Mouse (Mus musculus) MEL (cell line): ENCODE data around the gene Ssu2. TPM values are rescaled to one million over a fixed set of nuclear protein-coding genes. Genes with fewer than 3 reads are reported as not detected.

Source experiments
- DNase-seq: peaks from one replicate; pipeline ENCODE4 v3.0.0; 2011; ENCODE audit warnings: low read depth, low spot score
- H3K27ac ChIP-seq: 2 replicates; pipeline ENCODE4 v1.5.1; 2012; ENCODE audit warnings: low read depth, mild to moderate bottlenecking, control low read depth, low read length, moderate library complexity; ENCODE audit not compliant: control insufficient read depth
- H3K27me3 ChIP-seq, 2 experiments: fragments of 150-350 bp in 1 of 2; sonication (generic) in 1 of 2; 2 replicates each; pipeline ENCODE4 v1.6.1; 2012; ENCODE audit warnings: low read length in 2 of 2, mild to moderate bottlenecking in 2 of 2, improper control_type of control experiment in 1 of 2, moderate library complexity in 1 of 2; ENCODE audit not compliant: insufficient read depth in 2 of 2, control insufficient read depth in 1 of 2
- H3K36me3 ChIP-seq, 2 experiments: 2 replicates each; pipeline ENCODE4 v1.6.1; 2012 to 2014; ENCODE audit warnings: low read length in 2 of 2, improper control_type of control experiment in 1 of 2, inconsistent platforms in 1 of 2, mild to moderate bottlenecking in 1 of 2; ENCODE audit not compliant: insufficient read depth in 2 of 2, control insufficient read depth in 1 of 2
- H3K4me1 ChIP-seq, 2 experiments: fragments of 150-350 bp in 1 of 2; sonication (generic) in 1 of 2; 2 replicates each; pipeline ENCODE4 v1.6.1; 2012; ENCODE audit warnings: low read length in 2 of 2, improper control_type of control experiment in 1 of 2, mild to moderate bottlenecking in 1 of 2; ENCODE audit not compliant: insufficient read depth in 2 of 2, control insufficient read depth in 1 of 2
- H3K4me3 ChIP-seq, 2 experiments: fragments of 150-350 bp in 1 of 2; sonication (generic) in 1 of 2; 2 replicates each; pipeline ENCODE4 v1.5.1; 2012; ENCODE audit warnings: low read depth in 2 of 2, low read length in 2 of 2, mild to moderate bottlenecking in 2 of 2, moderate library complexity in 2 of 2, control low read depth in 1 of 2, improper control_type of control experiment in 1 of 2; ENCODE audit not compliant: control insufficient read depth in 1 of 2, insufficient read depth in 1 of 2
- H3K79me2 ChIP-seq: 2 replicates; pipeline ENCODE4 v1.6.1; 2012; ENCODE audit warnings: mild to moderate bottlenecking, low read length, moderate library complexity; ENCODE audit not compliant: control insufficient read depth, poor library complexity, insufficient read depth
- H3K9ac ChIP-seq: 2 replicates; pipeline ENCODE4 v1.6.1; 2012; ENCODE audit warnings: low read depth, mild to moderate bottlenecking, control low read depth, low read length, moderate library complexity; ENCODE audit not compliant: control insufficient read depth, poor library complexity, severe bottlenecking
- H3K9me3 ChIP-seq: fragments of 150-350 bp; sonication (generic); replicated peaks from 2 replicates; pipeline ENCODE4 v1.6.1; 2012; ENCODE audit warnings: mild to moderate bottlenecking, low read length, improper control_type of control experiment, moderate library complexity; ENCODE audit not compliant: insufficient read depth
- CTCF ChIP-seq, 3 experiments: IDR thresholded peaks in 2 of 3; conservative IDR thresholded peaks in 1 of 3; 2 replicates each; pipeline ENCODE4 v1.5.1; 2011 to 2012; ENCODE audit warnings: low read length in 3 of 3, low read depth in 2 of 3, mild to moderate bottlenecking in 2 of 3, improper control_type of control experiment in 1 of 3, inconsistent platforms in 1 of 3, mixed read lengths in 1 of 3, moderate library complexity in 1 of 3; ENCODE audit not compliant: control insufficient read depth in 1 of 3, insufficient read depth in 1 of 3, poor library complexity in 1 of 3, severe bottlenecking in 1 of 3
- E2F4 ChIP-seq: IDR thresholded peaks from 2 replicates; pipeline ENCODE4 v1.6.1; 2011; ENCODE audit warnings: low read depth, low read length, improper control_type of control experiment, borderline replicate concordance
- EP300 ChIP-seq, 2 experiments: IDR thresholded peaks; 2 replicates each; pipeline ENCODE4 v1.6.1; 2011; ENCODE audit warnings: improper control_type of control experiment in 2 of 2, low read length in 2 of 2, low read depth in 1 of 2, mild to moderate bottlenecking in 1 of 2
- ETS1 ChIP-seq: IDR thresholded peaks from 2 replicates; pipeline ENCODE4 v1.6.1; 2012; ENCODE audit warnings: low read depth, mild to moderate bottlenecking, inconsistent platforms, low read length, improper control_type of control experiment, moderate library complexity
- GABPA ChIP-seq: IDR thresholded peaks from 2 replicates; pipeline ENCODE4 v1.6.1; 2012; ENCODE audit warnings: low read depth, mild to moderate bottlenecking, inconsistent platforms, low read length, improper control_type of control experiment, moderate library complexity
- GATA1 ChIP-seq: IDR thresholded peaks from 2 replicates; pipeline ENCODE4 v1.6.1; 2011; ENCODE audit warnings: low read depth, low read length, improper control_type of control experiment
- HCFC1 ChIP-seq: IDR thresholded peaks from 2 replicates; pipeline ENCODE4 v1.6.1; 2012; ENCODE audit warnings: low read depth, mild to moderate bottlenecking, inconsistent platforms, low read length, improper control_type of control experiment, moderate library complexity
- JUND ChIP-seq: IDR thresholded peaks from 2 replicates; pipeline ENCODE4 v1.6.1; 2011; ENCODE audit warnings: low read depth, mild to moderate bottlenecking, improper control_type of control experiment, low read length
- MAFK ChIP-seq: IDR thresholded peaks from 2 replicates; pipeline ENCODE4 v1.6.1; 2011; ENCODE audit warnings: low read depth, mild to moderate bottlenecking, low read length, improper control_type of control experiment, borderline replicate concordance
- MAZ ChIP-seq: IDR thresholded peaks from 2 replicates; pipeline ENCODE4 v1.6.1; 2012; ENCODE audit warnings: low read depth, mild to moderate bottlenecking, inconsistent platforms, low read length, improper control_type of control experiment
- MXI1 ChIP-seq: IDR thresholded peaks from 2 replicates; pipeline ENCODE4 v1.6.1; 2011; ENCODE audit warnings: mild to moderate bottlenecking, low read depth, low read length, improper control_type of control experiment
- MYB ChIP-seq: IDR thresholded peaks from 2 replicates; pipeline ENCODE4 v1.6.1; 2011; ENCODE audit warnings: mild to moderate bottlenecking, low read depth, low read length, improper control_type of control experiment
- SIN3A ChIP-seq: IDR thresholded peaks from 2 replicates; pipeline ENCODE4 v1.6.1; 2012; ENCODE audit warnings: low read length, improper control_type of control experiment, inconsistent platforms
- SMC3 ChIP-seq: IDR thresholded peaks from 2 replicates; pipeline ENCODE4 v1.6.1; 2011; ENCODE audit warnings: low read depth, low read length, improper control_type of control experiment
- TCF12 ChIP-seq: IDR thresholded peaks from 2 replicates; pipeline ENCODE4 v1.6.1; 2014; ENCODE audit warnings: low read depth, mild to moderate bottlenecking, inconsistent platforms, low read length, improper control_type of control experiment, moderate library complexity
- UBTF ChIP-seq: IDR thresholded peaks from 2 replicates; pipeline ENCODE4 v1.6.1; 2012; ENCODE audit warnings: low read depth, mild to moderate bottlenecking, inconsistent platforms, low read length, improper control_type of control experiment, moderate library complexity, borderline replicate concordance; ENCODE audit not compliant: insufficient read depth
- ZC3H11A ChIP-seq: IDR thresholded peaks from 2 replicates; pipeline ENCODE4 v1.6.1; 2012; ENCODE audit warnings: low read depth, mild to moderate bottlenecking, inconsistent platforms, low read length, improper control_type of control experiment
- ZKSCAN1 ChIP-seq: IDR thresholded peaks from 2 replicates; pipeline ENCODE4 v1.6.1; 2012; ENCODE audit warnings: low read depth, mild to moderate bottlenecking, inconsistent platforms, low read length, improper control_type of control experiment, moderate library complexity
- polyA plus RNA-seq, 2 experiments: library from polyadenylated mRNA; stranded (reverse) in 1 of 2; unstranded in 1 of 2; fragments of >175 nt in 1 of 2; fragments of >200 nt in 1 of 2; gene quantifications; 2 replicates each; pipeline versions ENCODE4 v1.2.1 to v1.2.4; 2012; ENCODE audit warnings: low replicate concordance in 2 of 2, low read depth in 1 of 2; ENCODE audit not compliant: insufficient read length in 2 of 2, insufficient read depth in 1 of 2, missing spikeins in 1 of 2
- total RNA-seq: library from RNA; depleted of rRNA; stranded (reverse); fragments of 300-350 nt; gene quantifications from 2 replicates; pipeline ENCODE4 v1.2.3, GENCODE M21; 2012

Ssu2 gene
- total and polyA plus RNA-seq, 3 experiments, result not detected

GRCm38 (mm10) chr6:112319449-112319848, 68.4 kb downstream of the Ssu2 start:
- H3K27ac ChIP-seq, result no peak overlapping the region
- no peak overlapping the region for H3K4me3 ChIP-seq
- no peak overlapping the region for H3K9ac ChIP-seq
- no peaks in the 10 kb centered on the region for H3K9me3 ChIP-seq
- H3K79me2 ChIP-seq, result no peaks in the 10 kb centered on the region
- DNase-seq, result no peak
- TF ChIP-seq MAZ, result no peak
- no peak for TF ChIP-seq CTCF (IDR thresholded peaks at IDR 0.05 in 2 of 3, conservative IDR thresholded peaks at IDR 0.05 in 1 of 3; ENCODE audit: control insufficient read depth in 1 of 3, insufficient read depth in 1 of 3, low read depth in 2 of 3, low read length in 3 of 3, poor library complexity in 1 of 3, severe bottlenecking in 1 of 3)
- TF ChIP-seq ZC3H11A, result no peak
- H3K4me1 ChIP-seq, result no peaks in the 10 kb centered on the region
- no peaks in the 10 kb centered on the region for H3K27me3 ChIP-seq
- H3K36me3 ChIP-seq, result no peaks in the 10 kb centered on the region

DNA sequence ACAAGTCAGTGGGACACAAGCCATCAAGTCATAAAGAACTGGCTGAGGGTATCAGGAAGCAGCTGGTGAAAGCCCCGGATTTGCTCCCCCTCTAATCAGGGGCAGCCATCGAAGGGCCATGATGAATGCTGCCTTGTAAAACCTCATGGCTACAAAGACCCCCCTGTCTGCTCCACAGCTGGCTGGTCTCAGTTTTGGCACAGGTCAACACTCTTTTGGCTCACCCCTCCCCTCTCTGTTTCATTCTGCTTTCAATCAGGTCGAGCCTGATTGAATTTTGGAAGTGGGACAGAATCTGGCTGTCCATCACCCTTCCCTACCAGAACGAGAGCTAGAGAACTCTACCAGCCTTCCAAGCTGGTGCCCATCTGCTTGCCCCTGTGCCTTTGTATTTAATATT, 76.4 kb downstream of the Ssu2 start:
- H3K27me3 ChIP-seq, result no peaks in the 10 kb centered on the region

DNA sequence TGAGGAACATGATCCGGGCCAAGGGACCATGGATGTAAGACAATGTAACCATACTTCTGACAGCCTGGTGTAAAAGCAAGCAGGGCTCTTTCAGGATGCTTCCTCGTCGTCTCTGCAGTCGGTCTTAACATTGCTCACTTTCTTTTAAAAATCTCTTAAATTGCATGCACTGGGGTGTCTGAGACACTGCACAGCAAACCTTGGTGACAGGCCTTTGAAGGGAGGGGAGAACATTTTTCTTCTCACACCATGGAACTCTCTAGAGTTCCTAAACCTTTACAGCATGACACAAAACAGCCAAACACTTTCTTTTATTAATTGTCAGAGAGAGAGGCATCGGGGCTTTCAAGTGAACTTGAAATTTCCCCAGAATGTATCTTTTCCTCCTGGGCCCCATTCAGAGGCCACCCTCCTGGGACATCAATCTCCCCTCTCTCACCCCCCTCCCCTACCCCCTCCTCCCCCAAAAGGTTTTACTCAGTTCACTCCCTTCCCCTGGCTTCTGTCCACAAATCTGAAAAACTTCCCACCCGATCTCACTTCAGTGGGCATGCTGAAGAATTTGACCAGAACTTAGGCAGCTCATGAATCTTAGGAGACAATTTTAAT, 78.4 kb downstream of the Ssu2 start:
- H3K27me3 ChIP-seq, result no peaks in the 10 kb centered on the region
- TF ChIP-seq MXI1, result no peak
- no peak for TF ChIP-seq HCFC1
- TF ChIP-seq MAZ, result no peak
- TF ChIP-seq UBTF, result no peak
- TF ChIP-seq GABPA, result no peak
- no peak for TF ChIP-seq E2F4
- no peak for TF ChIP-seq SMC3
- no peak for TF ChIP-seq GATA1
- TF ChIP-seq MYB, result no peak
- TF ChIP-seq MAFK, result no peak
- no peak for TF ChIP-seq JUND
- TF ChIP-seq SIN3A, result no peak
- no peak for TF ChIP-seq EP300 (IDR thresholded peaks at IDR 0.05; ENCODE audit: low read depth in 1 of 2, low read length in 2 of 2)
- TF ChIP-seq ETS1, result no peak
- TF ChIP-seq ZKSCAN1, result no peak
- no peak for TF ChIP-seq CTCF (IDR thresholded peaks at IDR 0.05 in 2 of 3, conservative IDR thresholded peaks at IDR 0.05 in 1 of 3; ENCODE audit: control insufficient read depth in 1 of 3, insufficient read depth in 1 of 3, low read depth in 2 of 3, low read length in 3 of 3, poor library complexity in 1 of 3, severe bottlenecking in 1 of 3)
- no peak for TF ChIP-seq TCF12
- H3K36me3 ChIP-seq, result no peaks in the 10 kb centered on the region
- H3K9me3 ChIP-seq, result no peaks in the 10 kb centered on the region
- H3K4me1 ChIP-seq, result no peaks in the 10 kb centered on the region
- no peaks in the 10 kb centered on the region for H3K79me2 ChIP-seq
- H3K4me3 ChIP-seq, result no peak overlapping the region
- no peak overlapping the region for H3K9ac ChIP-seq
- H3K27ac ChIP-seq, result no peak overlapping the region
- no peak for DNase-seq

More for the DNA sequence above, 76.4 kb downstream of the Ssu2 start:
- TF ChIP-seq E2F4, result no peak
- Histone ChIP-seq H3K79me2 (no peaks in the 10 kb centered on the region), H3K4me3 (no peak overlapping the region), H3K36me3 (no peaks in the 10 kb centered on the region), H3K9ac (no peak overlapping the region), H3K9me3 (no peaks in the 10 kb centered on the region), H3K4me1 (no peaks in the 10 kb centered on the region), H3K27ac (no peak overlapping the region)
- DNase-seq, result no peak
